Mouse (Mus musculus) lung, postnatal 0 days (tissue): ENCODE results near the gene Pam.

Experiments
- CTCF ChIP-seq: IDR thresholded peaks from 2 replicates; pipeline ENCODE4 v1.5.1; 2016; ENCODE audit warnings: antibody characterized with exemption, mild to moderate bottlenecking
- EP300 ChIP-seq: IDR thresholded peaks from 2 replicates; pipeline ENCODE4 v1.6.1; 2016; ENCODE audit warnings: antibody characterized with exemption, mild to moderate bottlenecking, control low read depth

GRCm38 (mm10) chr1:97862734-97863133 is 232.7 kb downstream of the Pam start:
- no peak for TF ChIP-seq EP300
- no peak for TF ChIP-seq CTCF
